Mouse (Mus musculus) CD4-positive, CD25-positive, alpha-beta regulatory T cell (primary cell): Measurements from ENCODE around the gene Chml. TPM values are rescaled to one million over a fixed set of nuclear protein-coding genes. Genes with fewer than 3 reads are reported as not detected.

ENCODE experiments used
- polyA plus RNA-seq: library from polyadenylated mRNA; unstranded; fragments of 100-300 nt; shearing (Covaris generic); gene quantifications from one replicate; pipeline ENCODE4 v1.2.1, GENCODE M21; 2017

The Chml gene
- polyA plus RNA-seq: 0.62 TPM

GRCm38 (mm10) chr1:175692246-175692996 is at the start of gene Chml, which contains the start of gene Opn3:
Chml (minus strand) TSS chr1:175692901.
Opn3 (minus strand) TSS chr1:175692776.

GRCm38 (mm10) chr1:175698293-175698692 is 5.6 kb upstream of the Chml start, which contains the start of gene Wdr64:
Wdr64 (plus strand) TSS chr1:175698593.

Other genes starting within 250 kb of the Chml start
- not detected for gene Rgs7, start 200.4 kb downstream of the Chml start, polyA plus RNA-seq
- 0.51 TPM for gene Kmo, start 72.5 kb downstream of the Chml start, polyA plus RNA-seq
- 54.8 TPM for gene Fh1, start 67.3 kb downstream of the Chml start, polyA plus RNA-seq
- gene Opn3, start 125 bp downstream of the Chml start, polyA plus RNA-seq: 0.93 TPM
- not detected for gene Wdr64, start 5.7 kb upstream of the Chml start, polyA plus RNA-seq
- 3.5 TPM for gene Exo1, start 187.7 kb upstream of the Chml start, polyA plus RNA-seq
- not detected for gene Gm38100, start 227.4 kb upstream of the Chml start, polyA plus RNA-seq